Mouse (Mus musculus): ENCODE measurements around the gene Napa.

Napa gene

GRCm38 (mm10) chr7:16098021-16099017 lies at the start of gene Napa:
Gene Napa, plus strand, starts transcription at chr7:16098458.
- DNase-seq (ENCODE audit: low read depth, low spot score), result peak; percentile 100

- DNase-seq (ENCODE audit: low read depth, low spot score), result no peak
These were observed 49.3 kb upstream of the Napa start for GRCm38 (mm10) chr7:16048675-16049575.

GRCm38 (mm10) chr7:16049576-16049915 lies 48.7 kb upstream of the Napa start:
- DNase-seq (ENCODE audit: low read depth, low spot score), result no peak

GRCm38 (mm10) chr7:16050600-16050999 lies 47.7 kb upstream of the Napa start:
- DNase-seq (ENCODE audit: low read depth, low spot score), result no peak

DNA sequence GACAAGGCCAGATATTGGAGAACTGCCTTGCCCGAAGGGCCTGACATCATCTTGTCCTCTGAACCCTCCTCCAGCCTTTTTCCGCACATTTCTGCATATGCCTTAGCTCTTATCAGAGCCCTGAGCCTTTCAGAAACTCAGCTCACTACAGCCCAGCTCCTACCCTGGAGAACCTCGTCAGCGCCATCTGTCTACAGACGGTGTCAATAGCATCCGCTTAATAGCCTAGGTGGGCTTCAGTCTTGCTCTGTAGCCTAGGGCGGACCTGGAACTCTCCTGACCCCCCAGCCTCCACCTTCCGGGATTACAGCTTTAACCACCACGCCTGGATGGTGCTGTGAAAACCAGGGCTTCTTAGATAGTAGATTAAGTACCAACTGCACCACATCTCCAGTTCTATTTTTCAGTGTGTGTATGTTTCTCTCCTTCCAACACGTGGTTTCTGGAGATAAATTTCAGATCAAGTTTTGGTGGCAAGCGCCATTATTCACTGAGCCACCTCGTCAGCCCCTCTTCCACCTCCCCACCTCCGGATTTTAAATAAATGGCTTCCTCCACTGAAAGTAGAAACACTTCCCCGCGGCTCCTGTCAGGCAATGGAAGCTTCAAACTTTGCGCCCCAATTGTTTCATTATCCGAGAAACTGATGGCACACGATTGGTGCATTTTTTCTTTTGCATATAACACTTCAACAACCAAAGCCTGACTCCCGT lies 46.2 kb upstream of the Napa start:
- DNase-seq (ENCODE audit: low read depth, low spot score), result peak; percentile 92

GRCm38 (mm10) chr7:16052684-16053083 lies 45.6 kb upstream of the Napa start:
- peak; percentile 98 for DNase-seq (ENCODE audit: low read depth, low spot score)

- DNase-seq (ENCODE audit: low read depth, low spot score), result no peak
These were observed 45.2 kb upstream of the Napa start for GRCm38 (mm10) chr7:16053105-16053504.

- no peak for DNase-seq (ENCODE audit: low read depth, low spot score)
These were observed 43.3 kb upstream of the Napa start for GRCm38 (mm10) chr7:16054966-16055365.

GRCm38 (mm10) chr7:16055665-16056064 lies 42.6 kb upstream of the Napa start:
- no peak for DNase-seq (ENCODE audit: low read depth, low spot score)

DNA sequence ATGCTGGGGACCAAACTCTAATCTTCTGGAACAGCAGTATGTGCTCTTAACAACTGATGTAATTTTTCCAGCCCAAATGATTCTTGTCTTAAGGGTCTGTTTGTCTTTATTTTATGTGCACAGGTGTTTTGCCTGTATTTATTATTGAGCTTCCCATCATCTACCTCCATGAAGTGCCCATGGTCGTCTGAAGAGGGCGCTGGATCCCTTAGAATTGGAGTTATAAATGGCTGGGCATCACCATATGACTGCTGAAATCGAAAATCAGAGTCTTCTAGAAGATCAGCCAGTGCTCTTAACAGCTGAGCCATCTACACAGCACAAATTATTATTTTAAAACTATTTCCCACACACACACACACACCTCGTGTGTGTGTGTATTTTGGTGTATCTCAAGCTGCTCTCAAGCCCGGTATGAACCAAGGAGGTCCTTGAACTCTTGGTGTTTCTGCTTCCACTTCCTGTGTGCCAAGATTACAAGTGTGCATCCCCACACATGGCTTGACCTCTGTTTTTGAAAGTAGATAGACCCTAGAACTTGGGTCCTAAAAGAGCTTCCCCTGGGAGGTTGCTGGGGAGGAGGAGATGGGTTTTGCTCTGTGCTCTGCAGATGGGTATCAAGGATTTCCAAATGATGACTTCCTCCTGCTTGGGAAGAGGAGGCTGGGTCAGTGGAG lies 41.7 kb upstream of the Napa start:
- peak; percentile 57 for DNase-seq (ENCODE audit: low read depth, low spot score)

DNA sequence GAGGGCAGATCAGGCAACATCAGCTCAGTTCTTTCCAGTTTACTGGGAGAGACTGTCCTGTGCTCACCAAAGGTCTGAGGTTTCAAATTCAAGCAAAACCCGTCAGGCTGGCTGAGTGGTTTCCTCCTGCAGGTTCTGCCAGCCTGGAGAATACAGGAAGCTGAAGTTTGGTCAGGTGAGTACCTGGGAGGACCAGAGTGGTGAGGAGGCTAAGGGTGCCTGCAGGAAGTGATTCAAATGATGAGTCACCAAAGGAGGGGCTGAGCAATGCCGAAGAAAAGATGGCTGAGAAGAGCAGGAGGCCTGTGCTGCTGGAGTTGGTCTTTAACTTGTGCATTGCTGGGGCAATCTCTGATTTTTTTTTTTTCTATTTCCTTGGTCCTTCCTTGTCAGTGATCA lies 41.1 kb upstream of the Napa start:
- no peak for DNase-seq (ENCODE audit: low read depth, low spot score)

DNA sequence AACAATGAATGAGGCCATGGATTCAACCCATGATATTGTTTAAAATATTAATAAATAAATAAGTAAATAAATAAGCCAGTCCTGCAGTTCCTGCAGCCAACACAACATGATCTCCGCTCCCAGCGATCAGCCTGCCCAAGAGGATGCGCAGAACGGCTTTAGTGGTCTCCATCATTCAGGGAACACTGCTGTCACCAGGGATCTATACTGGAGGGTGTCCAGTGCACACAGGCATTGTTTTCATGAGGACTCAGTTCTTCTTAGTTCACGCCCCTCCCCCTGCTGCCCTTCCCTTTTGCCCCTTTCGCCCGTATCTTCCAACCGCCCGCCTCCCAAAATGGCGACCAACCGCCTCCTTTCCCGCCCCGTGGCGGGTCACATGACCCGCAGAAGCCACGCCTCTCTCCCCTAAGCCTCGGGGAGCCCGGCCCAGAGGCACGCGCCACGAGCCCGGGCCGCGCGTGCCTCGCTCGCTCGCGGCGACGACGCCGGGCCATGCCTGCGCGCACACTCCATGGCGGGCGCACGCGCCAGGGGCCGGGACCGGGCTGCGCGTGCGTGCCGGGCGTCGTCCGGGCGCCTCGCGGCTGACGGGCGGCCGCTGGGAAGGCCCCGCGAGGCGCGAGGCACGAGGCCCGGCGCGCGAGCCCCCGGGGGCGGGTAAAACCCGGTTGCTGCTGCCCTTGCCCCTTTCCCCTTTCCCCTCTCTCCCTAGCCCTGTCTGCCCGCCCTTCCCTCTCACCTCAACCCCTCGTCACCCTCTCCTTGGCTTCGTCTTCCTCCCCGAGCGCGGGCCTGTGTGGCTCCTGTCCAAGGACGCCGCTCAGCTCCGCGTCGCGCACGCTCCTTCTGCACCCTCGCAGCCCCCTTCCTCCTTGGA lies 36.8 kb upstream of the Napa start, which contains the start of gene Zfp541:
Zfp541 (plus strand) TSS at position 596 of the 880 bp plus-strand sequence.
- DNase-seq (ENCODE audit: low read depth, low spot score), result peak; percentile 72

DNA sequence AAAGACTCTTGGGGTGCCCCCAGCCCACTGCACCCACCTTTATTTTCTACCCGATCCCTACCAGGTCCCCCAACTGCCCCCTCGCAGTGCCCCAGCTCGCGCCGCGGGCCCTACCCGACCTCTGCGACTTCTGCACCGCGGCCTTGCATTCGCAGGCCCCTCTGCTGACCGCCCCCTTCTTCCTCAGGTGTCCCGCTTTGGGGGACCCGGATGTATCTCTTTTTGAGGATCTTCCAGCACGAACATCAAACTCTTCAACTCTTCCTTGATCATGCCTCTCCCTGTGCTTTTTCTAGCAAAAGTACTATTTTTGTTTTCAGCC lies 36.2 kb upstream of the Napa start:
- peak; percentile 21 for DNase-seq (ENCODE audit: low read depth, low spot score)

- peak; percentile 54 for DNase-seq (ENCODE audit: low read depth, low spot score)
These were observed 34.8 kb upstream of the Napa start for GRCm38 (mm10) chr7:16063490-16063889.

- DNase-seq (ENCODE audit: low read depth, low spot score), result no peak
These were observed 27.4 kb upstream of the Napa start for GRCm38 (mm10) chr7:16070846-16071245.

GRCm38 (mm10) chr7:16071906-16072305 lies 26.4 kb upstream of the Napa start:
- DNase-seq (ENCODE audit: low read depth, low spot score), result no peak

- no peak for DNase-seq (ENCODE audit: low read depth, low spot score)
These were observed 18.3 kb upstream of the Napa start for GRCm38 (mm10) chr7:16079947-16080346.

DNA sequence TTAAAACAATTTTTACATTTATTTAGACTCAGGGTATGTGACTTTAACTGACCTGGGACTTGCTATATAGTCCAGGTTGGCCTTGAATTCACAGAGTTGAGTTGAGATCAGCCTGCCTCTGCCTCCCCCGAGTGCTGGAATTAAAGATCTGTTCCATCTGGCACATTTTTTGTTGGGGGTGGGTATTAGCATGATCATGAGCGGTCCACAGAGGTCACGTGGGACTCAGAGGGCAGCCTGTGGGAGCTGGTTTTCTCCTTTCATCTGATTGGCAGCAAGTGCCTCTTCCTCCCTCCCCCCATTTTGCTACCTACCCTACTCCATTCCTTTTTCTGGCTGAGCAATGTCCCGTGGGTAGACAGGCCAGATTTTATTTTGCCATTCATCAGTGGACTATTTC lies 17.7 kb upstream of the Napa start:
- no peak for DNase-seq (ENCODE audit: low read depth, low spot score)

DNA sequence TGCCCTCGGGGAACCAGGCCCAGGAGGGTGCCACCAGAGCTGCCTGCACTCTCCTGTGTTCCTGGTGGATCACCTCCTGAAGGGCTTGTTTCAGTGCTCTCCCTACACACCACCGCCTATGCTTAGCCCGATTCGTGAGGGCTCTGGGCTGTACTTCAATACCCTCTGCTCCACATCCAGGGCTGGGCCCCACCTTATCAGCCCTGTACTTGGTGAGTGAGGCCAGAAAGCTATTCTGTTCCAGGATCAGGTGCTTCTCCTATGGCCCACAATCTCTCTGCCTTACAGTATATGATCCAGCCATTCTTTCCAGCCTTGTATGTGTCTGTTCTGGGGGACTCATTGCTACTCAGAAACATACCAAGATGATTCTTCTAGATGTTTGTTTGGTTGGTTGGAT lies 14.9 kb upstream of the Napa start:
- no peak for DNase-seq (ENCODE audit: low read depth, low spot score)

DNA sequence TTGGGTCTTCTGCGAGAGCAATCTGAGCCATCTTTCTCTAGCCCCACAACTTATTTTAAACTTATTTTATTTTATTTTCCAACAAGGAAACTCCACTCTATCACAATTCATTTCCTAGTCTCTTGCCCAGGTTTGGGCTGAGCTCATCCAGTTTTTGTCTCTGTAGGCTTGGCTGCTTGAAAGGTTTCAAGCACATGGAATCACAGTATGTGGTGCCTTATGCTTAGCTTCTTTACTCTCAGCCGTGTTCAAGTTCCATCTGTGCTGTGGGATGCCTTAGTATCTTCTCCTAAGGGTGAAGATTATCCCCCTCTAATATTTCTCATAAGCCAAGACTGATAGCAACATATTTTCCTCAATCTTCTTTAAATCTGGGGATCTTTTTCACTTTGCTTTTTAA lies 10.7 kb upstream of the Napa start:
- DNase-seq (ENCODE audit: low read depth, low spot score), result no peak
